Mouse (Mus musculus) ES-E14 (cell line): ENCODE measurements at regions not wholly inside any gene's neighbourhood (a gene's known extent, or its start where the extent isn't known, plus 50 kb on each side); places are given as distances from the start of the nearest gene placed in this dataset.

Experiments used
- DNase-seq: peaks from one replicate; pipeline ENCODE4 v3.0.0-alpha.2; 2013; ENCODE audit warnings: low read depth, low spot score
- H3K27ac ChIP-seq: 2 replicates; pipeline ENCODE4 v1.5.1; 2012; ENCODE audit warnings: low read depth, mild to moderate bottlenecking, low read length, moderate library complexity, mixed read lengths; ENCODE audit not compliant: poor library complexity, insufficient read depth, severe bottlenecking
- H3K36me3 ChIP-seq: 2 replicates; pipeline ENCODE4 v1.6.1; 2012; ENCODE audit warnings: mild to moderate bottlenecking, low read length, moderate library complexity, mixed read lengths; ENCODE audit not compliant: control insufficient read depth, poor library complexity, insufficient read depth, severe bottlenecking
- H3K4me1 ChIP-seq, 2 experiments: fragments of 150-350 bp in 1 of 2; sonication (generic) in 1 of 2; 2 replicates each; pipeline ENCODE4 v1.6.1; 2012; ENCODE audit warnings: low read length in 2 of 2, mild to moderate bottlenecking in 1 of 2, mixed read lengths in 1 of 2; ENCODE audit not compliant: control insufficient read depth in 2 of 2, insufficient read depth in 2 of 2, poor library complexity in 1 of 2
- H3K4me3 ChIP-seq, 2 experiments: fragments of 150-350 bp in 1 of 2; sonication (generic) in 1 of 2; 2 replicates each; pipeline ENCODE4 v1.5.1; 2012; ENCODE audit warnings: low read length in 2 of 2, low read depth in 1 of 2, mild to moderate bottlenecking in 1 of 2, mixed read lengths in 1 of 2; ENCODE audit not compliant: insufficient read depth in 1 of 2, poor library complexity in 1 of 2, severe bottlenecking in 1 of 2
- H3K9ac ChIP-seq: 2 replicates; pipeline ENCODE4 v1.6.1; 2012; ENCODE audit warnings: low read depth, mild to moderate bottlenecking, low read length, mixed read lengths; ENCODE audit not compliant: poor library complexity, insufficient read depth, severe bottlenecking
- H3K9me3 ChIP-seq: fragments of 150-350 bp; sonication (generic); 2 replicates; pipeline ENCODE4 v1.6.1; 2012; ENCODE audit warnings: low read depth, mild to moderate bottlenecking, low read length; ENCODE audit not compliant: control insufficient read depth, insufficient read depth
- CHD2 ChIP-seq: IDR thresholded peaks from 2 replicates; pipeline ENCODE4 v1.6.1; 2014; ENCODE audit warnings: mild to moderate bottlenecking, low read depth, low read length, inconsistent platforms
- HCFC1 ChIP-seq: IDR thresholded peaks from 2 replicates; pipeline ENCODE4 v1.6.1; 2012; ENCODE audit warnings: low read length, inconsistent platforms, borderline replicate concordance; ENCODE audit not compliant: insufficient read depth
- MAFK ChIP-seq: IDR thresholded peaks from 2 replicates; pipeline ENCODE4 v1.6.1; 2014; ENCODE audit warnings: mild to moderate bottlenecking, low read depth, low read length, inconsistent platforms; ENCODE audit not compliant: insufficient read depth
- ZC3H11A ChIP-seq: IDR thresholded peaks from 2 replicates; pipeline ENCODE4 v1.6.1; 2012; ENCODE audit warnings: low read depth, mild to moderate bottlenecking, inconsistent platforms, low read length, borderline replicate concordance
- ZNF384 ChIP-seq: IDR thresholded peaks from 2 replicates; pipeline ENCODE4 v1.6.1; 2012; ENCODE audit warnings: low read depth, low read length, inconsistent platforms
- in situ Hi-C, 2 experiments: fragments of 600-800 bp; cut with MboI; formaldehyde crosslinking; loops; one replicate each; pipeline ENCODE4 v1.15.1; 2025; ENCODE audit warnings: low sequenced_read_pairs in 2 of 2, inconsistent platforms in 1 of 2; ENCODE audit not compliant: unreplicated experiment in 2 of 2

- no peaks in the 10 kb centered on the region for H3K4me1 ChIP-seq
- in situ Hi-C loops = no loop called here
- no peaks in the 10 kb centered on the region for H3K36me3 ChIP-seq
- no peak overlapping the region for H3K4me3 ChIP-seq
- no peaks in the 10 kb centered on the region for H3K9me3 ChIP-seq
- no peak for TF ChIP-seq CHD2
- no peak for TF ChIP-seq MAFK
- no peak for TF ChIP-seq ZNF384
- TF ChIP-seq HCFC1 = no peak
- TF ChIP-seq ZC3H11A = no peak
- H3K9ac ChIP-seq = no peak overlapping the region
- DNase-seq = no peak
- H3K27ac ChIP-seq = no peak overlapping the region
Measured at GRCm38 (mm10) chr1:177609683-177610082, 119.9 kb upstream of the 1700016C15Rik start.

GRCm38 (mm10) chr1:177610156-177610555 is 119.5 kb upstream of the 1700016C15Rik start:
- Histone ChIP-seq H3K4me1 (no peaks in the 10 kb centered on the region), H3K9me3 (no peaks in the 10 kb centered on the region), H3K36me3 (no peaks in the 10 kb centered on the region), H3K27ac (no peak overlapping the region), H3K4me3 (no peak overlapping the region), H3K9ac (no peak overlapping the region)
- no peak for DNase-seq
- in situ Hi-C loops = no loop called here
- no peak for TF ChIP-seq ZC3H11A
- TF ChIP-seq MAFK = no peak
- TF ChIP-seq CHD2 = no peak
- TF ChIP-seq ZNF384 = no peak
- TF ChIP-seq HCFC1 = no peak

- no peak for DNase-seq
- TF ChIP-seq ZNF384 (no peak), ZC3H11A (no peak), CHD2 (no peak)
Measured at GRCm38 (mm10) chr1:177612546-177612945, 117.1 kb upstream of the 1700016C15Rik start.

DNA sequence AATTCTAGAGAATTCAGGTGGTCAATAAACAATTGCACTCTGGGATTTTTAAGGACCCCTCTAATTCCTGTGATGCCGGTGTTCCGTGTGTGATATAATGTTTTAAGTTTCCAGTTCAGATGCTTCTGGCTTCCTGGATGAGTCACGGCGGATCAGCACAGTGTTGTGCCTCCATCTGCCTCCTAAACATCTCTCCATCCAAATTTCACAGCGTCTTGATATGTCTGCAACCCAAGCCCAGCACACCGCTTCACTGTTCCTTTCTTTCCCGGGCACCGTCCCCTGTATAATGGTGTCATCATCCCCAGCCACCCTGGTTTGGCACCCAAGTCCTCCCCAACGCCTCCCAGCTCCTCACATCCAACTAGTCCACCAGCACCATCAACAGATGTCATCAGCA is 114.0 kb upstream of the 1700016C15Rik start:
- DNase-seq = no peak
- TF ChIP-seq HCFC1 = no peak
- TF ChIP-seq MAFK = no peak
- TF ChIP-seq ZNF384 = no peak
- no peak for TF ChIP-seq ZC3H11A
- no peak for TF ChIP-seq CHD2
- no peaks in the 10 kb centered on the region for H3K36me3 ChIP-seq
- H3K27ac ChIP-seq = no peak overlapping the region
- H3K9ac ChIP-seq = no peak overlapping the region
- H3K9me3 ChIP-seq = no peaks in the 10 kb centered on the region
- in situ Hi-C loops = no loop called here
- H3K4me3 ChIP-seq = no peak overlapping the region
- H3K4me1 ChIP-seq = peaks cover 0 to 2% of the 10 kb centered on the region in 2 experiments; a peak in 1 of 4 replicates

More at GRCm38 (mm10) chr1:177612546-177612945, 117.1 kb upstream of the 1700016C15Rik start:
- Histone ChIP-seq H3K4me1 (peaks cover 0 to 2% of the 10 kb centered on the region in 2 experiments; a peak in 1 of 4 replicates), H3K9me3 (no peaks in the 10 kb centered on the region), H3K4me3 (no peak overlapping the region), H3K27ac (no peak overlapping the region), H3K36me3 (no peaks in the 10 kb centered on the region), H3K9ac (no peak overlapping the region)
- in situ Hi-C loops = no loop called here
